Mouse (Mus musculus): ENCODE results near the gene Acvrl1.
"Not testable (repeated sequence)": the region's sequence is repeated elsewhere in the genome, so short reads cannot be mapped to it uniquely, and the experiment has no call there.

Acvrl1 gene

GRCm38 (mm10) chr15:101107906-101108671, 20.2 kb upstream of the Acvrl1 start:
- DNase-seq (ENCODE audit: low spot score), result no peak

- no peak for DNase-seq (ENCODE audit: low spot score)
Measured at GRCm38 (mm10) chr15:101113176-101113575, 15.1 kb upstream of the Acvrl1 start.

GRCm38 (mm10) chr15:101113778-101114177, 14.5 kb upstream of the Acvrl1 start:
- not testable (repeated sequence) for DNase-seq (ENCODE audit: low spot score)

GRCm38 (mm10) chr15:101115511-101116110, 12.7 kb upstream of the Acvrl1 start, which contains the start of gene Ankrd33:
TSS of gene Ankrd33 (plus strand) at chr15:101115755.
- no peak for DNase-seq (ENCODE audit: low spot score)

- no peak for DNase-seq (ENCODE audit: low spot score)
Measured at GRCm38 (mm10) chr15:101118399-101119125, 9.8 kb upstream of the Acvrl1 start.

- DNase-seq (ENCODE audit: low spot score), result no peak
Measured at GRCm38 (mm10) chr15:101121411-101122289, 6.7 kb upstream of the Acvrl1 start.

GRCm38 (mm10) chr15:101122290-101122589, 6.1 kb upstream of the Acvrl1 start:
- DNase-seq (ENCODE audit: low spot score), result no peak

GRCm38 (mm10) chr15:101123202-101123601, 5.1 kb upstream of the Acvrl1 start:
- DNase-seq (ENCODE audit: low spot score), result no peak

- no peak for DNase-seq (ENCODE audit: low spot score)
Measured at GRCm38 (mm10) chr15:101125561-101125960, 2.8 kb upstream of the Acvrl1 start.

- DNase-seq (ENCODE audit: low spot score), result no peak
Measured at GRCm38 (mm10) chr15:101126876-101127544, 1.3 kb upstream of the Acvrl1 start.

- DNase-seq (ENCODE audit: low spot score), result no peak
Measured at GRCm38 (mm10) chr15:101129412-101129811, 1.1 kb downstream of the Acvrl1 start.

GRCm38 (mm10) chr15:101131498-101131897, 3.2 kb downstream of the Acvrl1 start:
- DNase-seq (ENCODE audit: low spot score), result no peak

GRCm38 (mm10) chr15:101132041-101132440, 3.7 kb downstream of the Acvrl1 start:
- no peak for DNase-seq (ENCODE audit: low spot score)

GRCm38 (mm10) chr15:101132761-101133160, 4.4 kb downstream of the Acvrl1 start:
- no peak for DNase-seq (ENCODE audit: low spot score)

- DNase-seq (ENCODE audit: low spot score), result no peak
Measured at GRCm38 (mm10) chr15:101133993-101134704, 5.8 kb downstream of the Acvrl1 start.

GRCm38 (mm10) chr15:101135405-101135804, 7.1 kb downstream of the Acvrl1 start:
- no peak for DNase-seq (ENCODE audit: low spot score)

- DNase-seq (ENCODE audit: low spot score), result no peak
Measured at GRCm38 (mm10) chr15:101137455-101137854, 9.1 kb downstream of the Acvrl1 start.

GRCm38 (mm10) chr15:101138675-101139074, 10.4 kb downstream of the Acvrl1 start:
- no peak for DNase-seq (ENCODE audit: low spot score)

GRCm38 (mm10) chr15:101139885-101140284, 11.6 kb downstream of the Acvrl1 start:
- no peak for DNase-seq (ENCODE audit: low spot score)

- DNase-seq (ENCODE audit: low spot score), result no peak
Measured at GRCm38 (mm10) chr15:101140587-101140986, 12.3 kb downstream of the Acvrl1 start.

- no peak for DNase-seq (ENCODE audit: low spot score)
Measured at GRCm38 (mm10) chr15:101141061-101141541, 12.8 kb downstream of the Acvrl1 start.
